Mouse (Mus musculus) intestine, embryonic 16.5 days (tissue): Measurements from ENCODE around the gene Dmrta2. TPM values are rescaled to one million over a fixed set of nuclear protein-coding genes. Genes with fewer than 3 reads are reported as not detected.

Experiments used
- ATAC-seq: fragments of 200-750 bp; cut with Nextera tagmentation; 2 replicates; pipeline ENCODE4 v1.8.0; 2017; ENCODE audit warnings: moderate TSS enrichment, moderate library complexity
- H3K27ac ChIP-seq: fragments of 300-500 bp; sonication (generic); 2 replicates; pipeline ENCODE4 v1.5.1; 2014; ENCODE audit warnings: mild to moderate bottlenecking, low read length
- H3K27me3 ChIP-seq: fragments of 300-500 bp; sonication (generic); replicated peaks from 2 replicates; pipeline ENCODE4 v1.6.1; 2014; ENCODE audit warnings: low read length, control low read depth, mixed read lengths; ENCODE audit not compliant: control insufficient read depth, insufficient read depth
- H3K36me3 ChIP-seq: fragments of 300-500 bp; sonication (generic); 2 replicates; pipeline ENCODE4 v1.6.1; 2014; ENCODE audit warnings: low read length, control low read depth; ENCODE audit not compliant: control insufficient read depth, insufficient read depth
- H3K4me1 ChIP-seq: fragments of 300-500 bp; sonication (generic); 2 replicates; pipeline ENCODE4 v1.6.1; 2014; ENCODE audit warnings: low read length, control low read depth, mixed read lengths; ENCODE audit not compliant: control insufficient read depth, insufficient read depth
- H3K4me2 ChIP-seq: fragments of 300-500 bp; sonication (generic); 2 replicates; pipeline ENCODE4 v1.6.1; 2014; ENCODE audit warnings: low read depth, low read length, control low read depth
- H3K4me3 ChIP-seq: fragments of 300-500 bp; sonication (generic); 2 replicates; pipeline ENCODE4 v1.5.1; 2014; ENCODE audit warnings: mild to moderate bottlenecking, low read length
- H3K9ac ChIP-seq: fragments of 300-500 bp; sonication (generic); 2 replicates; pipeline ENCODE4 v1.6.1; 2014; ENCODE audit warnings: low read depth, low read length
- H3K9me3 ChIP-seq: fragments of 300-500 bp; sonication (generic); 2 replicates; pipeline ENCODE4 v1.6.1; 2016; ENCODE audit warnings: low read length, control low read depth; ENCODE audit not compliant: control insufficient read depth
- WGBS: fragments of 180-500 bp; shearing (Covaris S2); extraction: QIAGEN DNeasy Blood & Tissue Kit; methylation state at CpG from one replicate; pipeline ENCODE4 v1.1.7; 2014; 5-methylcytosine and 5-hydroxymethylcytosine counted together
- polyA plus RNA-seq: library from polyadenylated mRNA; unstranded; fragments of >200 nt; fragmentation: Nextera tagmentation; extraction: Ambion mirVana; gene quantifications from 2 replicates; pipeline ENCODE4 v1.2.1, GENCODE M21; 2015

The Dmrta2 gene
- polyA plus RNA-seq, 1 experiment from 2014 or later, result not detected

GRCm38 (mm10) chr4:109960201-109960935, 17.5 kb upstream of the Dmrta2 start:
- Histone ChIP-seq H3K4me1 (no peaks in the 10 kb centered on the region), H3K27me3 (no peaks in the 10 kb centered on the region), H3K9ac (no peak overlapping the region), H3K9me3 (no peaks in the 10 kb centered on the region), H3K36me3 (0 out of 2 replicates have a peak, but pooled peaks cover 4% of the 10 kb centered on the region), H3K27ac (no peak overlapping the region), H3K4me2 (no peak overlapping the region), H3K4me3 (no peak overlapping the region)
- 51% methylated on average over 5 of the region's 5 CpGs for WGBS
- ATAC-seq, result no peak

DNA sequence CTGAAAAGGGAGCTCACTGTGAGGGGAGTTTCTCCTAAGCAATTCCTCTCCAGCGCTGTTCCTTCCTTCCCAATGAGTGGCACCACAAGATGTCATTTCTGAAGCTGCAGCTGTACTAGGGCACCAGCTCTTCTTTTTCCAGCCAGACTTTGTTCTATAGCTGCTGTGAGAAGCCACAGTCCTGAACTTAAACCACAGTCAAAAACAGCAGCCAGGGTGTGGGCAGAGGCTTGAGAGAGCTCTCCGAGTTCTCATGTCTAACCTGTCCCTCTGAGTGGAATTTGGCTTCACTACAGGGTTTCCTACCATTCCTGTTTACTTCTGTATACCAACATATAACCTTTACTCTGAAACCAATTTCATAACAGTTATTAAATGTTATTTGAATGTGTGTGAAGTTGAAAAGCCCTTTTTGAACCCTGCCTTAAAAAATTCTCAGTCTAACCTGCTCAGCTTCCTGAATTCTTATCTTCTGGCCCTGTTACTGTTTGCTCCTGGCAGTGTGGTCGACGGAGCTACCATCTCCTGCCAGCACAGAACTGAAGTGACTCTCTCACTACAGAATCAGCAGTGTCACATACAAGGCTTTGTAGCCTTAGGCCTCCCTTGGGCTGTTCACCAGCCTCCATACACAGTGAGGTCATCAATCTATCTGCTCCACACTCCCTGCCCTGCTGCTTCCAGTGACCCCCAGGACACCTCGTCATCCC, 14.1 kb upstream of the Dmrta2 start:
- Histone ChIP-seq H3K4me2 (no peak overlapping the region), H3K27ac (no peak overlapping the region), H3K36me3 (0 out of 2 replicates have a peak, but pooled peaks cover 4% of the 10 kb centered on the region), H3K27me3 (no peaks in the 10 kb centered on the region), H3K4me1 (no peaks in the 10 kb centered on the region), H3K9ac (no peak overlapping the region), H3K4me3 (no peak overlapping the region), H3K9me3 (no peaks in the 10 kb centered on the region)
- no peak for ATAC-seq
- 78% methylated on average over 5 of the region's 5 CpGs for WGBS

GRCm38 (mm10) chr4:109969561-109969960, 8.3 kb upstream of the Dmrta2 start:
- no peak overlapping the region for H3K9ac ChIP-seq

DNA sequence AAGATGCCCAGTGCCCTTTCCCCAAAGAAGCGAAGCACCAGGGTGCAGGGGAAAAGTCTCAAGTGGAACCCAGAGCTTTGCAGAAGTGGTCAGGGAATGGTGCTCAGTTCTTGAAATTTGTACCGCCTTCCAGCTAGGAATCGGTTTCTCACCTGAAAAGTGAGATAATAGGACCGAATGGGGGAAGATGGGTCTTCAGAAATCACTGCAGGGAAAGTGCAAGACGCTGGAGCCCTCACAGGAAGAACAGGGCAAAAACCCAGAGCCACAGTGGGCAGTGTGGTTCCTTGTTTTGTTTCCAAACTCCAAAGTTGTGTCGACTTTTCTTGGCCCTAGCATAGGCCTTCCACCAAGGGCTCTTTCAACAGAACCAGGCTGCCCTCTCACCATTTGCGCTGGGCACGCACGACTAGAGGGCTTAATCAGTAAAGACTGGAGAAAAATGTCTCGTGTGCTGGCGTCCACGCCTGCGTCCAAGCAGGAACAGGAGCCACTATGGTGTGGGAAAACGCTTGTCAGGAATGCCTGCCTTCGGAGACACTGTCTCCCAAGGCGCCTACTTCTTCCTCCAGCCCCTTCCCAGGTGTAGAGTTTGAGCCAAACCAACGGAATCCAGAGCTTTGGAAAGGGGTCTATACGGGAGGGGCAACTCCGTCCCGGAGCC, 3.7 kb upstream of the Dmrta2 start:
- Histone ChIP-seq H3K27me3 (peaks cover 69% of the 10 kb centered on the region), H3K36me3 (no peaks in the 10 kb centered on the region), H3K4me2 (no peak overlapping the region), H3K9me3 (peaks cover 7% of the 10 kb centered on the region; the same call in 1 of the 2 replicates), H3K9ac (no peak overlapping the region), H3K4me3 (no peak overlapping the region), H3K4me1 (peaks cover 8% of the 10 kb centered on the region; the same call in 1 of the 2 replicates), H3K27ac (no peak overlapping the region)
- no peak for ATAC-seq
- 4% methylated on average over 20 of the region's 20 CpGs for WGBS

More at GRCm38 (mm10) chr4:109969561-109969960, 8.3 kb upstream of the Dmrta2 start:
- H3K4me1 ChIP-seq, result no peaks in the 10 kb centered on the region
- peaks cover 24% of the 10 kb centered on the region for H3K27me3 ChIP-seq
- H3K4me2 ChIP-seq, result no peak overlapping the region
- no peak overlapping the region for H3K4me3 ChIP-seq
- no peaks in the 10 kb centered on the region for H3K9me3 ChIP-seq
- no peaks in the 10 kb centered on the region for H3K36me3 ChIP-seq
- H3K27ac ChIP-seq, result no peak overlapping the region
- WGBS, result 83% methylated on average over 5 of the region's 5 CpGs
- no peak for ATAC-seq

DNA sequence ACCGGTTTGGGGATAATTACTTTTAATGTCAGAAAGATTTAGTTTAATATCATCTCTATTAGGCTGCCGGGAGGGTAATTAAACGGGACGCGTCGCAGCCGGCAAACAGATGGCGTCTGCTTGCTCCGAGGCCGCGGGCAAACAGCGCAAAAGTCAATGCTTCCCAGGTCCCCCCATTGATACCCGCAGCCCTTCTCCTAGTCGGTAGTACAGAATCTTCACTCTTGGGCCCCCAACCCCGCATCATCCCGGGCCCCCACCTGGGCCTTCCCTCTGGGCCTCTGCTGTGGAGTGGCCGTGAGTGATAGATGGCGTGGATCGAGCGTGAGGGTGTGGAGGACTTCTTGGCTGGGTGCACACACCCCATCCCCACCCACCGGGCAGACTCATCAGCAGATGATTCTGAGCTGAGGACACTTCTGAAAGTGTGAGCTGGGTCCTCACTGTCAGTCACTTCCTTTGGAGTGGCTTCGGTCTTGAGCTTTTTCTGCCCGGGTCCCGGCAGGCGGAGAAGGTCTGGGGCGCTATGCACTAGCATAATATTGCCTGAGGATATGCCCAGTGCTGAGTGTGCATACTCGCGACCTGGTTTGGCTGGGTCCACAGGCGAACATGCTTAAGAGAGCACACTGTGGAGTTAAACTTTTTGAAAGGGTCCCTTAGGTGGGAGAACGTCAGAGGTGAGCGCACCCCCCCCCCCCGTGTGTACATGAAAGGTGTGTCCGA, 3.0 kb upstream of the Dmrta2 start:
- Histone ChIP-seq H3K27ac (no peak overlapping the region), H3K4me1 (peaks cover 9% of the 10 kb centered on the region), H3K9me3 (peaks cover 7% of the 10 kb centered on the region; the same call in 1 of the 2 replicates), H3K4me2 (no peak overlapping the region), H3K27me3 (peaks cover 74% of the 10 kb centered on the region), H3K4me3 (no peak overlapping the region; the same call in 1 of the 2 replicates), H3K9ac (no peak overlapping the region), H3K36me3 (no peaks in the 10 kb centered on the region)
- 1% methylated on average over 33 of the region's 33 CpGs for WGBS
- ATAC-seq, result no peak

- Histone ChIP-seq H3K4me2 (no peak overlapping the region), H3K4me1 (peaks cover 14% of the 10 kb centered on the region), H3K27ac (no peak overlapping the region), H3K36me3 (no peaks in the 10 kb centered on the region), H3K4me3 (no peak overlapping the region), H3K27me3 (peaks cover 82% of the 10 kb centered on the region), H3K9ac (no peak overlapping the region), H3K9me3 (peaks cover 7% of the 10 kb centered on the region; the same call in 1 of the 2 replicates)
- ATAC-seq, result no peak
- 9% methylated on average over 25 of the region's 25 CpGs for WGBS
Observed at GRCm38 (mm10) chr4:109975381-109976240, 2.2 kb upstream of the Dmrta2 start.

DNA sequence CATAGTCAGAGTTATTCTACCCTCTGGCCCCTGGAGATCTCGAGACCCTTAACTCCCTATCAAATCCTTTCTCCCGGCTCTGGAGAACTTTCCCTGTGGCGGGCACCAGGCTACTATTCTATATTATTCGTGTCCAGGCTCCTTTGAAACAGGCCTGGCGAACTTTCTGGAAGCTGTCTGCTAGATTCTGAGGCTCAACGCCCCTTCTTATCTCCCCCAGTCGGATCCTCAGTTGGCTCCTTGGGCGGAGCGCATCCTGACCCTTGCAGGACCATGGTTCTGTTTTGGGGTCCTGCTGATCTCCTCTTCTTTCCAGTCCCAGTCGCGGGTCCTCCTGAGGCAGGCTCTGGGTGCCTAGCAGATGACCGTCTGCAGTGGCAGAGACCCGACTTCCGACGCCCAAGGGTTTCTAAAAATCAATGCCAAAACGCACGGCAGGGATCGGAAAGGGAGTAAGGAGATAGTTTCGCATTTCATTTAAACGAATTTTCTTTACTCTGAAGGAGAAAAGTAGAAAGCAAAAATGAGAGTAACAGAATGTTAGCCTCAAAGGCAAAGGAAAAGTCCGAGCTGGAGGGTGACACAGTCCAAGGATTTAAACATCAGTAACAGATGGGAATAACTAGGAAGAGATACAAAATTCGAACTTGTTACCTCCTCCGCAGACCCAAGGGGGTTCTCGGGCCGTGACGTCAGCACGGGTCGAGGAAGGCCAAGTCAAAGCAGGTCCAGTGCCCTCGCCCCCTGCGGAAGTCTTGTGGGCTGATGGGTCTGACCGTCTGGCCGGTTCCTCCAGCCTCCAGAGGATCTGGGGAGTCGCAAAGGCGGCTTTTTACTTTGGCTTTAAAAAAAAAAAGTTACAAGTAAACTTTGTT, 1.3 kb upstream of the Dmrta2 start:
- H3K9ac ChIP-seq, result no peak overlapping the region
- H3K4me3 ChIP-seq, result no peak overlapping the region
- H3K27ac ChIP-seq, result no peak overlapping the region
- no peaks in the 10 kb centered on the region for H3K36me3 ChIP-seq
- peaks cover 89% of the 10 kb centered on the region for H3K27me3 ChIP-seq
- H3K4me1 ChIP-seq, result peaks cover 14% of the 10 kb centered on the region
- 2% methylated on average over 34 of the region's 34 CpGs for WGBS
- no peak for ATAC-seq
- H3K9me3 ChIP-seq, result peaks cover 7% of the 10 kb centered on the region; the same call in 1 of the 2 replicates
- H3K4me2 ChIP-seq, result no peak overlapping the region
